8 mouse cellular contexts compared by ENCODE assay signal in genomic region chr14:101653581-101654525, GRCm38 (mm10). TPM values are rescaled to one million over a fixed set of nuclear protein-coding genes. Genes with fewer than 3 reads are reported as not detected.
DNase-seq lines count a peak whose midpoint lies in the region; ATAC-seq and TF ChIP-seq lines count a peak whose summit lies in the region.

Gene Uchl3 (plus strand): TSS chr14:101653967.

- TF ChIP-seq CTCF in ES-Bruce4 (IDR thresholded peaks at IDR 0.05; ENCODE audit: low read depth, low read length): peak; percentile 75

- intact Hi-C loops in heart, postnatal 14 days (cut with DNase I): loop anchor here (2.0 to 10.0 kb wide), 2 partner anchors 137 to 291 kb away; no protein-coding TSS in a partner anchor

- H3K4me2 ChIP-seq in forebrain, embryonic 14.5 days (ENCODE audit: low read length): peak within 1 kb of the TSS; percentile 70
- peak within 1 kb of the TSS; percentile 86 for H3K4me2 ChIP-seq in neural tube, embryonic 15.5 days

- H3K27ac ChIP-seq in ES-Bruce4 (ENCODE audit: insufficient read depth, low read length): no peak within 1 kb of the TSS
- peak within 1 kb of the TSS; percentile 66; the same call in 1 of the 2 replicates for H3K27ac ChIP-seq in forebrain, embryonic 14.5 days (ENCODE audit: low read depth, low read length)
- peak within 1 kb of the TSS; percentile 82 for H3K27ac ChIP-seq in neural tube, embryonic 15.5 days (replicated peaks)

- TF ChIP-seq EP300 in ES-Bruce4 (IDR thresholded peaks at IDR 0.05; ENCODE audit: insufficient read depth, low read depth, low read length): peak; percentile 22; the same call in 1 of the 2 replicates

- H3K9me3 ChIP-seq in ES-Bruce4 (replicated peaks; ENCODE audit: control insufficient read depth, insufficient read depth, low read length, poor library complexity, severe bottlenecking): no peaks in the 10 kb centered on the region
- no peaks in the 10 kb centered on the region for H3K9me3 ChIP-seq in forebrain, embryonic 14.5 days (replicated peaks; ENCODE audit: control insufficient read depth, low read length)
- no peaks in the 10 kb centered on the region for H3K9me3 ChIP-seq in neural tube, embryonic 15.5 days (replicated peaks)

- under 1% methylated on average over 65 of the region's 81 CpGs for WGBS in forebrain, embryonic 14.5 days
- under 1% methylated on average over 61 of the region's 81 CpGs for WGBS in neural tube, embryonic 15.5 days

- H3K36me3 ChIP-seq in ES-Bruce4 (ENCODE audit: control insufficient read depth, insufficient read depth, low read length, poor library complexity, severe bottlenecking): no peaks in the 10 kb centered on the region
- no peaks in the 10 kb centered on the region for H3K36me3 ChIP-seq in forebrain, embryonic 14.5 days (ENCODE audit: control insufficient read depth, insufficient read depth, low read length)
- no peaks in the 10 kb centered on the region for H3K36me3 ChIP-seq in neural tube, embryonic 15.5 days

- peak; percentile 89 for ATAC-seq in cerebellum, adult (ENCODE audit: insufficient number of reproducible peaks, low FRiP score, low TSS enrichment)
- peak; percentile 92 for ATAC-seq in forebrain, embryonic 14.5 days
- ATAC-seq in neural tube, embryonic 15.5 days (ENCODE audit: low FRiP score): peak; percentile 92

- H3K4me1 ChIP-seq in ES-Bruce4 (ENCODE audit: control insufficient read depth, insufficient read depth, low read length): no peaks in the 10 kb centered on the region
- H3K4me1 ChIP-seq in forebrain, embryonic 14.5 days (ENCODE audit: control insufficient read depth, insufficient read depth, low read length): 0 out of 2 replicates have a peak, but pooled peaks cover 2% of the 10 kb centered on the region
- H3K4me1 ChIP-seq in neural tube, embryonic 15.5 days: peaks cover 18% of the 10 kb centered on the region

- no peak for TF ChIP-seq POLR2A in ES-Bruce4 (IDR thresholded peaks at IDR 0.05; ENCODE audit: insufficient read depth, low read length)

- H3K9ac ChIP-seq in ES-Bruce4 (ENCODE audit: low read depth, poor library complexity, severe bottlenecking): peak within 1 kb of the TSS; percentile 75
- peak within 1 kb of the TSS; percentile 92 for H3K9ac ChIP-seq in forebrain, embryonic 14.5 days (ENCODE audit: low read length)
- H3K9ac ChIP-seq in neural tube, embryonic 15.5 days (replicated peaks): peak within 1 kb of the TSS; percentile 95

- H3K4me3 ChIP-seq in ES-Bruce4 (ENCODE audit: low read depth, low read length): peak within 1 kb of the TSS; percentile 92
- peak within 1 kb of the TSS; percentile 98 for H3K4me3 ChIP-seq in forebrain, embryonic 14.5 days (ENCODE audit: low read depth, low read length)
- H3K4me3 ChIP-seq in neural tube, embryonic 15.5 days (replicated peaks): peak within 1 kb of the TSS; percentile 95

- peak; percentile 98 for DNase-seq in forebrain, embryonic 14.5 days (ENCODE audit: low spot score)
- DNase-seq in heart, postnatal 14 days: peak; percentile 97 to 99
- peak; percentile 98 for DNase-seq in layer of hippocampus, adult 11-12 months (ENCODE audit: low spot score)
- peak; percentile 93 to 96 for DNase-seq in lung, adult 18-20 months
- DNase-seq in testis, postnatal 14 days (ENCODE audit: low spot score): peak; percentile 94

- no peaks in the 10 kb centered on the region for H3K27me3 ChIP-seq in ES-Bruce4 (ENCODE audit: control insufficient read depth, insufficient read depth, low read length, poor library complexity, severe bottlenecking)
- H3K27me3 ChIP-seq in forebrain, embryonic 14.5 days (replicated peaks; ENCODE audit: control insufficient read depth, insufficient read depth, low read length): no peaks in the 10 kb centered on the region
- no peaks in the 10 kb centered on the region for H3K27me3 ChIP-seq in neural tube, embryonic 15.5 days (replicated peaks)

RNA-seq across cellular contexts. Expression of gene Uchl3, which starts in this region (rescaled TPM):
- polyA plus RNA-seq in ES-Bruce4 (2011; ENCODE audit: insufficient read depth, insufficient read length, low read depth, missing spikeins): 127 TPM in 2 replicates
- 260 and 265 TPM in 2 replicates for polyA plus RNA-seq in forebrain, embryonic 14.5 days (2014; fragmentation: Nextera tagmentation; extraction: Ambion mirVana)
- total RNA-seq in heart, postnatal 14 days (2021): 10 to 100 TPM; 23.6 to 26.7 TPM
- polyA plus RNA-seq in neural tube, embryonic 15.5 days (2015; fragmentation: Nextera tagmentation; extraction: Ambion mirVana): 230 and 263 TPM in 2 replicates
